Mouse (Mus musculus): ENCODE measurements around the gene Patl1. TPM values are rescaled to one million over a fixed set of nuclear protein-coding genes. Genes with fewer than 3 reads are reported as not detected.
A peak's percentile ranks its signal among the peaks of the same experiment; 100 is the strongest.

Gene Patl1
- polyA plus RNA-seq, 1 experiment from 2014 or later, result 6.1 TPM

GRCm38 (mm10) chr19:11992441-11993029 lies 80.3 kb downstream of the Patl1 start:
- 68% methylated on average over 10 of the region's 10 CpGs for WGBS (ENCODE audit: insufficient replicate concordance)
- ATAC-seq (ENCODE audit: insufficient read depth), result no peak
- H3K27me3 ChIP-seq, result no peaks in the 10 kb centered on the region
- no peak overlapping the region for H3K4me2 ChIP-seq
- no peak overlapping the region for H3K4me3 ChIP-seq (replicated peaks)
- no peak overlapping the region for H3K27ac ChIP-seq (replicated peaks)
- H3K36me3 ChIP-seq (replicated peaks), result peaks cover 73% of the 10 kb centered on the region
- H3K9ac ChIP-seq, result no peak overlapping the region
- H3K4me1 ChIP-seq (replicated peaks), result no peaks in the 10 kb centered on the region; the same call in 1 of the 2 replicates
- H3K9me3 ChIP-seq (replicated peaks), result no peaks in the 10 kb centered on the region

Small RNA genes within 50 kb of the gene (microRNA-seq; reads per million reads assigned to microRNA genes)
- 6.3 reads per million, percentile 21 among the genes with 10 or more reads in this experiment for gene Mir6994

Other genes with a start within 250 kb of the Patl1 start
- 0.14 TPM in 1 of 2 replicates, not detected in the other for gene Oosp1, start 221.2 kb upstream of the Patl1 start, polyA plus RNA-seq (2015; fragmentation: Nextera tagmentation; extraction: Ambion mirVana)
- gene Oosp3, start 215.3 kb upstream of the Patl1 start, polyA plus RNA-seq (2015; fragmentation: Nextera tagmentation; extraction: Ambion mirVana), result not detected in 2 replicates
- not detected in 2 replicates for gene Gif, start 164.8 kb upstream of the Patl1 start, polyA plus RNA-seq (2015; fragmentation: Nextera tagmentation; extraction: Ambion mirVana)
- gene Mrpl16, start 142.0 kb upstream of the Patl1 start, polyA plus RNA-seq (2015; fragmentation: Nextera tagmentation; extraction: Ambion mirVana), result 28.0 and 33.6 TPM in 2 replicates
- 1.7 TPM in 2 replicates for gene Stx3, start 93.0 kb upstream of the Patl1 start, polyA plus RNA-seq (2015; fragmentation: Nextera tagmentation; extraction: Ambion mirVana)
- gene Olfr1417, start 73.2 kb upstream of the Patl1 start, polyA plus RNA-seq (2015; fragmentation: Nextera tagmentation; extraction: Ambion mirVana), result not detected in 2 replicates
- not detected in 2 replicates for gene Olfr1418, start 51.3 kb upstream of the Patl1 start, polyA plus RNA-seq (2015; fragmentation: Nextera tagmentation; extraction: Ambion mirVana)
- gene Olfr1419, start 37.3 kb upstream of the Patl1 start, polyA plus RNA-seq (2015; fragmentation: Nextera tagmentation; extraction: Ambion mirVana), result not detected in 2 replicates
- not detected in 2 replicates for gene Olfr1420, start 25.8 kb upstream of the Patl1 start, polyA plus RNA-seq (2015; fragmentation: Nextera tagmentation; extraction: Ambion mirVana)
- 1.9 and 2.0 TPM in 2 replicates for gene Osbp, start 53.5 kb downstream of the Patl1 start, polyA plus RNA-seq (2015; fragmentation: Nextera tagmentation; extraction: Ambion mirVana)
- gene Olfr1423, start 128.9 kb downstream of the Patl1 start, polyA plus RNA-seq (2015; fragmentation: Nextera tagmentation; extraction: Ambion mirVana), result 0.01 TPM in 1 of 2 replicates, not detected in the other
- gene Olfr1424, start 150.3 kb downstream of the Patl1 start, polyA plus RNA-seq (2015; fragmentation: Nextera tagmentation; extraction: Ambion mirVana), result not detected in 2 replicates
- gene Olfr1425, start 165.3 kb downstream of the Patl1 start, polyA plus RNA-seq (2015; fragmentation: Nextera tagmentation; extraction: Ambion mirVana), result not detected in 2 replicates
- not detected in 2 replicates for gene Olfr1426, start 179.6 kb downstream of the Patl1 start, polyA plus RNA-seq (2015; fragmentation: Nextera tagmentation; extraction: Ambion mirVana)
- gene Olfr1427, start 190.9 kb downstream of the Patl1 start, polyA plus RNA-seq (2015; fragmentation: Nextera tagmentation; extraction: Ambion mirVana), result not detected in 2 replicates
- not detected in 2 replicates for gene Olfr1428, start 203.5 kb downstream of the Patl1 start, polyA plus RNA-seq (2015; fragmentation: Nextera tagmentation; extraction: Ambion mirVana)
- not detected in 2 replicates for gene Olfr76, start 210.8 kb downstream of the Patl1 start, polyA plus RNA-seq (2015; fragmentation: Nextera tagmentation; extraction: Ambion mirVana)